8 mouse cellular contexts compared by ENCODE assay signal in the genomic region with DNA sequence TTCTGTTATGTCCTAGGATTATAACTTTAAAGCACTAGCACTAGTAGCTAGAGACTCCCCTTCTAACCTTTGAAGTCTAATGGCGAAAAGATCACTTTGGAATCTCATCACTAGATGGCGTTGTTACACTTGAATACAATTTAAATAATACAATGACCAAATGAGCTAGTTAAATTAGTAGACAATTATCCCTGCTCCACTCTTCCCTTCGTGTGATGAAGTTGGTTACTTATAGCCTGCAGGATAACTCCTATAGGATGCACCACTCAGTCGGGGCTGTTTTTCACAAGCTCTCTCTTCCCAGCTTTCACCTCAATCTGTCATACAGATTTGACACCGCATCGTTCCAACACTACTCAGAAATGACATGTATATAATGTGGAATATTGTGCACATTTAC.
A peak's percentile ranks its signal among the peaks of the same experiment; 100 is the strongest.
DNase-seq lines count a peak whose midpoint lies in the region; ATAC-seq lines count a peak whose summit lies in the region.

No protein-coding gene starts in this region.

- no peak for ATAC-seq in monocyte, adult 5-6 weeks (replicated peaks; ENCODE audit: insufficient number of reproducible peaks, low FRiP score, low TSS enrichment, poor library complexity, severe bottlenecking)
- no peak for ATAC-seq in activated CD4-positive, CD25-positive, alpha-beta regulatory T cell, adult 4 months

- DNase-seq in left cerebral cortex, adult 11 months (ENCODE audit: low spot score), result peak; percentile 41
- DNase-seq in left cerebral cortex, postnatal 4 days, result no peak
- peak; percentile 62 for DNase-seq in NIH3T3 (ENCODE audit: low read depth)
- DNase-seq in embryo, embryonic 10 days (ENCODE audit: low spot score), result peak; percentile 77
- DNase-seq in layer of hippocampus, adult 9-11 months, result peak; percentile 30
- DNase-seq in urinary bladder, postnatal 25 days (ENCODE audit: low spot score), result no peak

- intact Hi-C loops in left cerebral cortex, postnatal 4 days (cut with DNase I), result loop anchor here (5.0 kb wide), 2 partner anchors 998 to 1798 kb away; no protein-coding TSS in a partner anchor

Comparison
In these comparisons a context has a peak if more than half of its experiments do, and no peak if none do; other contexts are left out.
1. DNase-seq: peak in left cerebral cortex, adult 11 months (single experiment), NIH3T3 (single experiment), embryo, embryonic 10 days (single experiment) and layer of hippocampus, adult 9-11 months (single experiment); none in left cerebral cortex, postnatal 4 days (single experiment) and urinary bladder, postnatal 25 days (single experiment).